Mouse (Mus musculus): ENCODE measurements around the gene Acy3. TPM values are rescaled to one million over a fixed set of nuclear protein-coding genes. Genes with fewer than 3 reads are reported as not detected.

The Acy3 gene
- total and polyA plus RNA-seq, 3 experiments, result 5.9 to 12.1 TPM; not detected in 1

GRCm38 (mm10) chr19:3948546-3948945 lies 37.8 kb upstream of the Acy3 start:
- no peak overlapping the region for H3K27ac ChIP-seq (ENCODE audit: control insufficient read depth, low read depth, low read length)
- peaks cover 6 to 7% of the 10 kb centered on the region in 2 experiments; a peak in 3 of 4 replicates for H3K4me1 ChIP-seq (ENCODE audit: control insufficient read depth in 1 of 2, insufficient read depth in 2 of 2, low read length in 2 of 2)
- no peak for DNase-seq (ENCODE audit: low read depth, low spot score)
- H3K79me2 ChIP-seq (ENCODE audit: control insufficient read depth, insufficient read depth, low read length, poor library complexity), result no peaks in the 10 kb centered on the region
- no peak overlapping the region for H3K9ac ChIP-seq (ENCODE audit: control insufficient read depth, low read depth, low read length, poor library complexity, severe bottlenecking)
- H3K9me3 ChIP-seq (replicated peaks; ENCODE audit: insufficient read depth, low read length), result no peaks in the 10 kb centered on the region
- no peaks in the 10 kb centered on the region for H3K27me3 ChIP-seq (ENCODE audit: control insufficient read depth in 1 of 2, insufficient read depth in 2 of 2, low read length in 2 of 2)
- TF ChIP-seq NELFE (IDR thresholded peaks at IDR 0.05; ENCODE audit: low read depth, low read length) (no peak), RAD21 (IDR thresholded peaks at IDR 0.05; ENCODE audit: low read depth, low read length) (no peak), JUND (IDR thresholded peaks at IDR 0.05; ENCODE audit: low read depth, low read length) (no peak), POLR2A (IDR thresholded peaks at IDR 0.05; ENCODE audit: control insufficient read depth in 1 of 2, insufficient read depth in 1 of 2, low read depth in 1 of 2, low read length in 2 of 2, poor library complexity in 1 of 2) (no peak), MYB (IDR thresholded peaks at IDR 0.05; ENCODE audit: low read depth, low read length) (no peak), SIN3A (IDR thresholded peaks at IDR 0.05; ENCODE audit: low read length) (no peak), MEF2A (IDR thresholded peaks at IDR 0.05; ENCODE audit: extremely low read depth, insufficient replicate concordance, low read depth, low read length, poor library complexity, severe bottlenecking) (no peak), BHLHE40 (IDR thresholded peaks at IDR 0.05; ENCODE audit: borderline replicate concordance, low read depth, low read length) (no peak), POLR2AphosphoS5 (IDR thresholded peaks at IDR 0.05; ENCODE audit: borderline replicate concordance, low read depth, low read length) (no peak), ZKSCAN1 (IDR thresholded peaks at IDR 0.05; ENCODE audit: low read depth, low read length) (no peak), ZMIZ1 (IDR thresholded peaks at IDR 0.05; ENCODE audit: low read depth, low read length) (no peak), ZNF384 (IDR thresholded peaks at IDR 0.05; ENCODE audit: low read depth, low read length) (no peak), E2F4 (IDR thresholded peaks at IDR 0.05; ENCODE audit: borderline replicate concordance, low read depth, low read length) (no peak), UBTF (IDR thresholded peaks at IDR 0.05; ENCODE audit: borderline replicate concordance, insufficient read depth, low read depth, low read length) (no peak), GATA1 (IDR thresholded peaks at IDR 0.05; ENCODE audit: low read depth, low read length) (no peak), USF1 (IDR thresholded peaks at IDR 0.05; ENCODE audit: low read depth, low read length) (no peak)
- no peak overlapping the region for H3K4me3 ChIP-seq (ENCODE audit: control insufficient read depth in 1 of 2, insufficient read depth in 1 of 2, low read depth in 2 of 2, low read length in 2 of 2)
- peaks cover 0 to 6% of the 10 kb centered on the region in 2 experiments; a peak in 2 of 4 replicates for H3K36me3 ChIP-seq (ENCODE audit: control insufficient read depth in 1 of 2, insufficient read depth in 2 of 2, low read length in 2 of 2)

GRCm38 (mm10) chr19:3950331-3950730 lies 36.0 kb upstream of the Acy3 start:
- no peak overlapping the region for H3K4me3 ChIP-seq (ENCODE audit: control insufficient read depth in 1 of 2, insufficient read depth in 1 of 2, low read depth in 2 of 2, low read length in 2 of 2)
- no peaks in the 10 kb centered on the region for H3K79me2 ChIP-seq (ENCODE audit: control insufficient read depth, insufficient read depth, low read length, poor library complexity)
- H3K9ac ChIP-seq (ENCODE audit: control insufficient read depth, low read depth, low read length, poor library complexity, severe bottlenecking), result no peak overlapping the region
- no peak for TF ChIP-seq ETS1 (IDR thresholded peaks at IDR 0.05; ENCODE audit: low read depth, low read length)
- no peak for TF ChIP-seq ELF1 (IDR thresholded peaks at IDR 0.05; ENCODE audit: low read depth, low read length)
- no peak for TF ChIP-seq GATA1 (IDR thresholded peaks at IDR 0.05; ENCODE audit: low read depth, low read length)
- TF ChIP-seq ZC3H11A (IDR thresholded peaks at IDR 0.05; ENCODE audit: low read depth, low read length), result no peak
- no peak for TF ChIP-seq KAT2A (conservative IDR thresholded peaks at IDR 0.05; ENCODE audit: low read depth, low read length)
- TF ChIP-seq MAZ (IDR thresholded peaks at IDR 0.05; ENCODE audit: low read depth, low read length), result no peak
- no peak for TF ChIP-seq POLR2AphosphoS5 (IDR thresholded peaks at IDR 0.05; ENCODE audit: borderline replicate concordance, low read depth, low read length)
- no peak for TF ChIP-seq MEF2A (IDR thresholded peaks at IDR 0.05; ENCODE audit: extremely low read depth, insufficient replicate concordance, low read depth, low read length, poor library complexity, severe bottlenecking)
- no peak for TF ChIP-seq NRF1 (IDR thresholded peaks at IDR 0.05; ENCODE audit: insufficient read depth, low read depth, low read length, poor library complexity, severe bottlenecking)
- no peak for TF ChIP-seq TAL1 (IDR thresholded peaks at IDR 0.05; ENCODE audit: low read length)
- TF ChIP-seq MAFK (IDR thresholded peaks at IDR 0.05; ENCODE audit: borderline replicate concordance, low read depth, low read length), result no peak
- no peak for TF ChIP-seq ZKSCAN1 (IDR thresholded peaks at IDR 0.05; ENCODE audit: low read depth, low read length)
- no peak for TF ChIP-seq MYB (IDR thresholded peaks at IDR 0.05; ENCODE audit: low read depth, low read length)
- no peak for TF ChIP-seq MXI1 (IDR thresholded peaks at IDR 0.05; ENCODE audit: low read depth, low read length)
- no peak for TF ChIP-seq SIN3A (IDR thresholded peaks at IDR 0.05; ENCODE audit: low read length)
- no peak for TF ChIP-seq TBP (IDR thresholded peaks at IDR 0.05; ENCODE audit: low read depth, low read length)
- no peak for TF ChIP-seq NELFE (IDR thresholded peaks at IDR 0.05; ENCODE audit: low read depth, low read length)
- no peak for TF ChIP-seq POLR2A (IDR thresholded peaks at IDR 0.05; ENCODE audit: control insufficient read depth in 1 of 2, insufficient read depth in 1 of 2, low read depth in 1 of 2, low read length in 2 of 2, poor library complexity in 1 of 2)
- no peak for TF ChIP-seq POLR2AphosphoS2 (IDR thresholded peaks at IDR 0.05; ENCODE audit: low read length)
- peaks cover 6 to 7% of the 10 kb centered on the region in 2 experiments; a peak in 3 of 4 replicates for H3K4me1 ChIP-seq (ENCODE audit: control insufficient read depth in 1 of 2, insufficient read depth in 2 of 2, low read length in 2 of 2)
- no peaks in the 10 kb centered on the region for H3K9me3 ChIP-seq (replicated peaks; ENCODE audit: insufficient read depth, low read length)
- no peak for DNase-seq (ENCODE audit: low read depth, low spot score)
- no peaks in the 10 kb centered on the region for H3K27me3 ChIP-seq (ENCODE audit: control insufficient read depth in 1 of 2, insufficient read depth in 2 of 2, low read length in 2 of 2)
- 0 out of 4 replicates have a peak, but pooled peaks cover 0 to 4% of the 10 kb centered on the region in 2 experiments for H3K36me3 ChIP-seq (ENCODE audit: control insufficient read depth in 1 of 2, insufficient read depth in 2 of 2, low read length in 2 of 2)
- H3K27ac ChIP-seq (ENCODE audit: control insufficient read depth, low read depth, low read length), result no peak overlapping the region

Measured in MEL (cell line).